Mouse (Mus musculus) ES-E14 (cell line): ENCODE results near the gene Skap2. TPM values are rescaled to one million over a fixed set of nuclear protein-coding genes. Genes with fewer than 3 reads are reported as not detected.

ENCODE experiments used
- DNase-seq: peaks from one replicate; pipeline ENCODE4 v3.0.0-alpha.2; 2013; ENCODE audit warnings: low read depth, low spot score
- H3K27ac ChIP-seq: 2 replicates; pipeline ENCODE4 v1.5.1; 2012; ENCODE audit warnings: low read depth, mild to moderate bottlenecking, low read length, moderate library complexity, mixed read lengths; ENCODE audit not compliant: poor library complexity, insufficient read depth, severe bottlenecking
- H3K36me3 ChIP-seq: 2 replicates; pipeline ENCODE4 v1.6.1; 2012; ENCODE audit warnings: mild to moderate bottlenecking, low read length, moderate library complexity, mixed read lengths; ENCODE audit not compliant: control insufficient read depth, poor library complexity, insufficient read depth, severe bottlenecking
- H3K4me1 ChIP-seq, 2 experiments: fragments of 150-350 bp in 1 of 2; sonication (generic) in 1 of 2; 2 replicates each; pipeline ENCODE4 v1.6.1; 2012; ENCODE audit warnings: low read length in 2 of 2, mild to moderate bottlenecking in 1 of 2, mixed read lengths in 1 of 2; ENCODE audit not compliant: control insufficient read depth in 2 of 2, insufficient read depth in 2 of 2, poor library complexity in 1 of 2
- H3K4me3 ChIP-seq, 2 experiments: fragments of 150-350 bp in 1 of 2; sonication (generic) in 1 of 2; 2 replicates each; pipeline ENCODE4 v1.5.1; 2012; ENCODE audit warnings: low read length in 2 of 2, low read depth in 1 of 2, mild to moderate bottlenecking in 1 of 2, mixed read lengths in 1 of 2; ENCODE audit not compliant: insufficient read depth in 1 of 2, poor library complexity in 1 of 2, severe bottlenecking in 1 of 2
- H3K9ac ChIP-seq: 2 replicates; pipeline ENCODE4 v1.6.1; 2012; ENCODE audit warnings: low read depth, mild to moderate bottlenecking, low read length, mixed read lengths; ENCODE audit not compliant: poor library complexity, insufficient read depth, severe bottlenecking
- H3K9me3 ChIP-seq: fragments of 150-350 bp; sonication (generic); 2 replicates; pipeline ENCODE4 v1.6.1; 2012; ENCODE audit warnings: low read depth, mild to moderate bottlenecking, low read length; ENCODE audit not compliant: control insufficient read depth, insufficient read depth
- CHD2 ChIP-seq: IDR thresholded peaks from 2 replicates; pipeline ENCODE4 v1.6.1; 2014; ENCODE audit warnings: mild to moderate bottlenecking, low read depth, low read length, inconsistent platforms
- HCFC1 ChIP-seq: IDR thresholded peaks from 2 replicates; pipeline ENCODE4 v1.6.1; 2012; ENCODE audit warnings: low read length, inconsistent platforms, borderline replicate concordance; ENCODE audit not compliant: insufficient read depth
- MAFK ChIP-seq: IDR thresholded peaks from 2 replicates; pipeline ENCODE4 v1.6.1; 2014; ENCODE audit warnings: mild to moderate bottlenecking, low read depth, low read length, inconsistent platforms; ENCODE audit not compliant: insufficient read depth
- ZC3H11A ChIP-seq: IDR thresholded peaks from 2 replicates; pipeline ENCODE4 v1.6.1; 2012; ENCODE audit warnings: low read depth, mild to moderate bottlenecking, inconsistent platforms, low read length, borderline replicate concordance
- ZNF384 ChIP-seq: IDR thresholded peaks from 2 replicates; pipeline ENCODE4 v1.6.1; 2012; ENCODE audit warnings: low read depth, low read length, inconsistent platforms
- in situ Hi-C, 2 experiments: fragments of 600-800 bp; cut with MboI; formaldehyde crosslinking; loops; one replicate each; pipeline ENCODE4 v1.15.1; 2025; ENCODE audit warnings: low sequenced_read_pairs in 2 of 2, inconsistent platforms in 1 of 2; ENCODE audit not compliant: unreplicated experiment in 2 of 2
- total RNA-seq: library from RNA; depleted of rRNA; stranded (reverse); fragments of 300-350 nt; gene quantifications from 2 replicates; pipeline ENCODE4 v1.2.3, GENCODE M21; 2012

Skap2 gene
- total RNA-seq, 1 experiment: 25.1 TPM

GRCm38 (mm10) chr6:51895753-51896152 is 116.6 kb downstream of the Skap2 start:
- TF ChIP-seq ZC3H11A: no peak
- TF ChIP-seq HCFC1: no peak
- no peak for TF ChIP-seq CHD2
- TF ChIP-seq ZNF384: no peak
- TF ChIP-seq MAFK: no peak
- H3K9me3 ChIP-seq: no peaks in the 10 kb centered on the region
- DNase-seq: no peak
- H3K4me1 ChIP-seq: no peaks in the 10 kb centered on the region
- no peak overlapping the region for H3K9ac ChIP-seq
- H3K36me3 ChIP-seq: no peaks in the 10 kb centered on the region
- in situ Hi-C loops: no loop called here
- no peak overlapping the region for H3K4me3 ChIP-seq
- H3K27ac ChIP-seq: no peak overlapping the region

GRCm38 (mm10) chr6:51894717-51895116 is 117.6 kb downstream of the Skap2 start:
- no peak overlapping the region for H3K27ac ChIP-seq
- in situ Hi-C loops: no loop called here
- no peak for TF ChIP-seq ZNF384
- no peak for TF ChIP-seq ZC3H11A
- no peak for TF ChIP-seq HCFC1
- TF ChIP-seq MAFK: no peak
- H3K36me3 ChIP-seq: no peaks in the 10 kb centered on the region
- no peak for DNase-seq
- H3K9ac ChIP-seq: no peak overlapping the region
- no peak overlapping the region for H3K4me3 ChIP-seq
- H3K9me3 ChIP-seq: no peaks in the 10 kb centered on the region
- H3K4me1 ChIP-seq: no peaks in the 10 kb centered on the region

- no peaks in the 10 kb centered on the region for H3K4me1 ChIP-seq
- no peak overlapping the region for H3K4me3 ChIP-seq
- DNase-seq: no peak
- H3K9me3 ChIP-seq: no peaks in the 10 kb centered on the region
- no peak for TF ChIP-seq CHD2
- TF ChIP-seq HCFC1: no peak
- no peak for TF ChIP-seq MAFK
- TF ChIP-seq ZC3H11A: no peak
- TF ChIP-seq ZNF384: no peak
- no peak overlapping the region for H3K27ac ChIP-seq
- in situ Hi-C loops: no loop called here
- no peaks in the 10 kb centered on the region for H3K36me3 ChIP-seq
- H3K9ac ChIP-seq: no peak overlapping the region
These were observed 122.0 kb downstream of the Skap2 start for GRCm38 (mm10) chr6:51890356-51890755.

GRCm38 (mm10) chr6:51889824-51890223 is 122.5 kb downstream of the Skap2 start:
- Histone ChIP-seq H3K27ac (no peak overlapping the region), H3K9ac (no peak overlapping the region), H3K9me3 (no peaks in the 10 kb centered on the region), H3K4me1 (no peaks in the 10 kb centered on the region), H3K4me3 (no peak overlapping the region), H3K36me3 (no peaks in the 10 kb centered on the region)
- no peak for DNase-seq
- TF ChIP-seq MAFK (no peak), ZC3H11A (no peak), ZNF384 (no peak), CHD2 (no peak), HCFC1 (no peak)
- in situ Hi-C loops: no loop called here

GRCm38 (mm10) chr6:51886902-51887431 is 125.4 kb downstream of the Skap2 start:
- no peak for DNase-seq
- Histone ChIP-seq H3K4me3 (no peak overlapping the region), H3K9ac (no peak overlapping the region), H3K9me3 (no peaks in the 10 kb centered on the region), H3K27ac (no peak overlapping the region), H3K4me1 (no peaks in the 10 kb centered on the region), H3K36me3 (no peaks in the 10 kb centered on the region)
- in situ Hi-C loops: no loop called here
- no peak for TF ChIP-seq ZC3H11A
- TF ChIP-seq MAFK: no peak
- TF ChIP-seq CHD2: no peak
- TF ChIP-seq HCFC1: no peak
- TF ChIP-seq ZNF384: no peak
